Mouse (Mus musculus): ENCODE data around the gene Stum.

DNA sequence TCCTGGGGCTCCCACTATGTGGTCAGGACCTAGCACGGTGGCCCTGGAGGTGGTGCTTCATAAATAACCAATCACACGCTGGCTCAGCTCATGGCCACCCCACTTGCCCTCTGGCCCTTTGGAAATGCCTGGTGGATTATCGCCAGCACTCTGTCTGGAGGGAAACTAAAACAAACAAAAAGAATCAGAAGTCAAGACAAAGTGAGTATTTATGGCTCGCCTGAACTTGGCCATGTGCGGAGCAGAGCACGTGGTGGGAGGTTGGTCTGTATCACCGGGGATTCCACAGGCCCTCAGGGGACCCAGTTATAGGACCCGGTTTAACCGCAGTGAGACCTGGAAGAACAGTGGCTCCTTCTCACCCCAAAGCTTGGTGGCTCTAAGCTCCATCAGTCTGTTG, 74.5 kb downstream of the Stum start:
- TF ChIP-seq GATA1 (IDR thresholded peaks at IDR 0.05; ENCODE audit: low read length) (no peak), TAL1 (IDR thresholded peaks at IDR 0.05; ENCODE audit: low read length) (no peak)
